Mouse (Mus musculus) cerebral cortex, adult 2 months (tissue): ENCODE results near the gene Hist1h2ao.

Source experiments
- WGBS: fragments of 180-500 bp; shearing (Covaris S2); methylation state at CpG from one replicate; pipeline ENCODE4 v1.1.7; 2018; 5-methylcytosine and 5-hydroxymethylcytosine counted together

Gene Hist1h2ao

DNA sequence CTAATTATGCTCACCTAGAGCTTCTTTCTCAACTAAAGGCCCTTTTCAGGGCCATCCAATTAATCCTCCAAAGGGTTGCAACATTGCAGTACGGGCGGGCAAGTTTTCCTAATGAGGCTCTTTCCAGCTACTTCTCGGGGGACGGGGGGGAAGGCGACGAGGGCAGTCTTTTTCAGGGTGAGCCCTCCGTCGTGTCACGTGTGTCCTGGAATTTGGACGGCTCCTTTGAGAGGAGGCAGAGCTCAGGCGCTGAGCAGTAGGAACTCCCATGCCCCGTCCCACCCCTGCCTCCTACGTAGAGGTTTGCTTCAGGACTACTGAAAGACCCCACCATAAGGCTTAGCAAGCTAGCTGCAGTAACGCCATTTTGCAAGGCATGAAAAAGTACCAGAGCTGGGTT lies 1.8 kb downstream of the Hist1h2ao start:
- 0% methylated on average over 14 of the region's 14 CpGs for WGBS

- WGBS = 68% methylated on average over 6 of the region's 16 CpGs
Measured at GRCm38 (mm10) chr13:21820082-21820890, 10.0 kb downstream of the Hist1h2ao start.

GRCm38 (mm10) chr13:21828511-21828910 lies 18.2 kb downstream of the Hist1h2ao start:
- WGBS = 78% methylated on average over 3 of the region's 3 CpGs

DNA sequence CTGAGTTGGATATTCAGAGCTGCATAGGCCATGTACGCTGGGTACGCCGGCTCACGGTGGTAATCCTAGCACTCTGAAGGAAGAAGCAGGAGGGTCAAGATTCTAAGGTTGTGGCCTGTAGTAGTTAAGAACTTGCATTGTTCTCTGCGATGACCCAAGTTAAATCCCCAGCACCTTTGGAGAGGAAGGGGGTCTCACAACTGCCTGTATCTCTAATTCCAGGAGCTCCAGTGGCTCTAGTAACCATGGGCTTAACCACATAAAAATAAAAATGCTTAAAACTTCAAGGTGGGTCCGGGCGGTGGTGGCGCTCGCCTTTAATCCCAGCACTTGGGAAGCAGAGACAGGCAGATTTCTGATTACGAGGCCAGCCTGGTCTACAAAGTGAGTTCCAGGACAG lies 20.1 kb downstream of the Hist1h2ao start:
- WGBS = 94% methylated on average over 10 of the region's 10 CpGs

GRCm38 (mm10) chr13:21831418-21832394 lies 21.4 kb downstream of the Hist1h2ao start, which contains the start of gene Hist1h4n:
TSS of gene Hist1h4n (minus strand) at chr13:21832196.
- WGBS = under 1% methylated on average over 27 of the region's 58 CpGs

GRCm38 (mm10) chr13:21833461-21833860 lies 23.2 kb downstream of the Hist1h2ao start, which contains the start of the genes Hist1h2ap and Hist1h2br:
TSS of gene Hist1h2ap (minus strand) at chr13:21833507.
TSS of gene Hist1h2br (plus strand) at chr13:21833743.
- no CpG with 5 or more reads among the region's 24 CpGs for WGBS

DNA sequence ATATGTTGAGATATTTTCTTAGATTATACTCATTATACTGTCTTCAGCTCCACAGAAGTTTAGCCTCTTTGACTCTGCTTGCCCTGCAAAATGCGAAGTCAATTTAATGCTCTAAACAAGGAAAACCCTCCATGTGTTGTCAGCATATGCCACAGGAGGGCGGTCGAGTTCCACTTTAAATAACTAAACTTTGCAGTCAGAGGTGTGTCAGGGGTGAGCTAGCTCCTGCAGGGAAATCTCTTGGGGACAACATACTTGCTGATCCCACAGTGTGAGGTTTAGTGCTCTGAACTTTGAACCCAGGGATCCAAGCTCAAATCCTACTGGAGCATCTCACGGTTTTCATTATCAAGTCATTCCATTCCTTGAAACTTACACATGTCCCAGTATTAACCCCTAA lies 30.2 kb downstream of the Hist1h2ao start:
- WGBS = no CpG with 5 or more reads among the region's 4 CpGs

GRCm38 (mm10) chr13:21847883-21848282 lies 37.6 kb downstream of the Hist1h2ao start:
- WGBS = 37% methylated on average over 8 of the region's 8 CpGs

DNA sequence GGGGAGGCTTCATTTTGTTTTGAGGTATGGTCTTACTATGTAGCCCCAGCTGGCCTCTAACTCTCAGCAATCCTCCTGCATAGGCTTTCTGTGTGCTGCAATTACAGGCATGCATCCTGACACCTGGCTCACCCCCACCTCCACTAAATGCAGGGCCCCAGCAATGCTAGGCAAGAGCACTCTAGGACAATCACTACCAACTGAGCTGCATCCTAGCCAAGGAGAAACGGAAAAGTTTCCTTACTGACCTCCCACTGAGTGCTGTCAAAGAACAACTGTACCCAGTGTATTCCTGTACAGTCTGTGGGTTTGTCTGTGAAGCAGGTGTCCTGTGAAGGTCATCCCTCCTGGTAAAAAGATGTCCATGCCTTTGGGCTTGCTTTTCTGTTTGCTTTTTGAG lies 40.4 kb downstream of the Hist1h2ao start:
- 69% methylated on average over 1 of the region's 1 CpGs for WGBS

- WGBS = 56% methylated on average over 3 of the region's 3 CpGs
Measured at GRCm38 (mm10) chr13:21852215-21852945, 42.1 kb downstream of the Hist1h2ao start.

GRCm38 (mm10) chr13:21855146-21855545 lies 44.9 kb downstream of the Hist1h2ao start:
- 8% methylated on average over 11 of the region's 11 CpGs for WGBS

GRCm38 (mm10) chr13:21855698-21856162 lies 45.5 kb downstream of the Hist1h2ao start:
- 6% methylated on average over 15 of the region's 15 CpGs for WGBS
